In genomic region chr1:132565766-132566165, GRCm38 (mm10) we compare ENCODE assay signal across 14 mouse cellular contexts. TPM values are rescaled to one million over a fixed set of nuclear protein-coding genes. Genes with fewer than 3 reads are reported as not detected.
A peak's percentile ranks its signal among the peaks of the same experiment; 100 is the strongest.
DNase-seq lines count a peak whose midpoint lies in the region; ATAC-seq and TF ChIP-seq lines count a peak whose summit lies in the region.
"Had no signal": no experiment of that assay in that cellular context is flagged by ENCODE, and none has a peak within 500 bp of the region (broad histone marks: within the 10 kb centered on the region; RNA-seq: fewer than 3 reads in every experiment).

No protein-coding gene starts in this region.

- H3K27ac ChIP-seq in lung, embryonic 14.5 days (ENCODE audit: low read depth): no peak overlapping the region
- peak overlapping the region; percentile 14; the same call in 1 of the 2 replicates for H3K27ac ChIP-seq in midbrain, embryonic 16.5 days (ENCODE audit: low read length)
- no peak overlapping the region for H3K27ac ChIP-seq in neural tube, embryonic 15.5 days (replicated peaks)
- H3K27ac ChIP-seq: heart, adult 2 months; lung, embryonic 15.5 days had no signal

- H3K27me3 ChIP-seq in lung, embryonic 14.5 days (ENCODE audit: insufficient read depth, low read length): no peaks in the 10 kb centered on the region
- H3K27me3 ChIP-seq in midbrain, embryonic 16.5 days (ENCODE audit: control insufficient read depth, insufficient read depth, low read depth, low read length): no peaks in the 10 kb centered on the region
- H3K27me3 ChIP-seq in neural tube, embryonic 15.5 days (replicated peaks): no peaks in the 10 kb centered on the region

- peak; percentile 28; the same call in 1 of the 2 replicates for ATAC-seq in frontal cortex, adult (ENCODE audit: low TSS enrichment)
- ATAC-seq in lung, embryonic 14.5 days (ENCODE audit: insufficient read depth): no peak
- ATAC-seq in midbrain, embryonic 16.5 days: no peak
- ATAC-seq in neural tube, embryonic 15.5 days (ENCODE audit: low FRiP score): no peak

- no peak for TF ChIP-seq POLR2A in lung, adult 2 months (IDR thresholded peaks at IDR 0.05; ENCODE audit: borderline replicate concordance, extremely low read depth, low read depth, low read length)

- no peak overlapping the region for H3K9ac ChIP-seq in lung, embryonic 14.5 days
- no peak overlapping the region for H3K9ac ChIP-seq in midbrain, embryonic 16.5 days (ENCODE audit: low read depth, low read length)
- no peak overlapping the region for H3K9ac ChIP-seq in neural tube, embryonic 15.5 days (replicated peaks)
- H3K9ac ChIP-seq: lung, embryonic 15.5 days had no signal

- no peak overlapping the region for H3K4me2 ChIP-seq in lung, embryonic 14.5 days
- H3K4me2 ChIP-seq in midbrain, embryonic 16.5 days (ENCODE audit: low read length): no peak overlapping the region
- H3K4me2 ChIP-seq in neural tube, embryonic 15.5 days: no peak overlapping the region
- H3K4me2 ChIP-seq: lung, embryonic 15.5 days had no signal

- H3K9me3 ChIP-seq in lung, embryonic 14.5 days (ENCODE audit: low read depth, low read length): no peaks in the 10 kb centered on the region
- H3K9me3 ChIP-seq in midbrain, embryonic 16.5 days (replicated peaks; ENCODE audit: control insufficient read depth, low read length, poor library complexity, severe bottlenecking): no peaks in the 10 kb centered on the region
- no peaks in the 10 kb centered on the region for H3K9me3 ChIP-seq in neural tube, embryonic 15.5 days (replicated peaks)
- H3K9me3 ChIP-seq: lung, embryonic 15.5 days had no signal

- no peak for DNase-seq in frontal cortex, postnatal 10 days (ENCODE audit: low spot score in 2 of 2)
- peak; percentile 18 for DNase-seq in lung, embryonic 14.5 days
- no peak for DNase-seq in lung, adult 2 months
- DNase-seq in brain, adult 2 months (ENCODE audit: low read depth, low spot score): peak; percentile 71
- DNase-seq: gastrocnemius, postnatal 10 days; heart, adult 2 months; kidney, adult 9 months; kidney, postnatal 4 days; left cerebral cortex, postnatal 4 days; right cerebral cortex, postnatal 25 days had no signal

- no peak for TF ChIP-seq CTCF in lung, embryonic 14.5 days (IDR thresholded peaks at IDR 0.05; ENCODE audit: low read depth)
- no peak for TF ChIP-seq CTCF in lung, adult 2 months (IDR thresholded peaks at IDR 0.05; ENCODE audit: insufficient read depth, low read length)

- H3K4me3 ChIP-seq in lung, embryonic 14.5 days (ENCODE audit: low read depth, low read length): no peak overlapping the region
- no peak overlapping the region for H3K4me3 ChIP-seq in lung, adult 2 months (replicated peaks; ENCODE audit: extremely low read depth, low read depth, low read length)
- no peak overlapping the region for H3K4me3 ChIP-seq in midbrain, embryonic 16.5 days (ENCODE audit: low read depth, low read length)
- no peak overlapping the region for H3K4me3 ChIP-seq in neural tube, embryonic 15.5 days (replicated peaks)
- H3K4me3 ChIP-seq: heart, adult 2 months; lung, embryonic 15.5 days had no signal

- H3K36me3 ChIP-seq in lung, embryonic 14.5 days (ENCODE audit: insufficient read depth): no peaks in the 10 kb centered on the region
- H3K36me3 ChIP-seq in midbrain, embryonic 16.5 days (ENCODE audit: control insufficient read depth, insufficient read depth, low read length): 0 out of 2 replicates have a peak, but pooled peaks cover 4% of the 10 kb centered on the region
- no peaks in the 10 kb centered on the region; the same call in 1 of the 2 replicates for H3K36me3 ChIP-seq in neural tube, embryonic 15.5 days
- H3K36me3 ChIP-seq: lung, embryonic 15.5 days had no signal

- no peaks in the 10 kb centered on the region for H3K4me1 ChIP-seq in lung, embryonic 14.5 days (ENCODE audit: insufficient read depth)
- no peaks in the 10 kb centered on the region for H3K4me1 ChIP-seq in lung, adult 2 months (ENCODE audit: control insufficient read depth, insufficient read depth, low read length)
- H3K4me1 ChIP-seq in midbrain, embryonic 16.5 days (ENCODE audit: control insufficient read depth, insufficient read depth, low read length): peaks cover 15% of the 10 kb centered on the region
- peaks cover 26% of the 10 kb centered on the region for H3K4me1 ChIP-seq in neural tube, embryonic 15.5 days

- WGBS in lung, embryonic 14.5 days: 36% methylated on average over 7 of the region's 7 CpGs
- 40% methylated on average over 7 of the region's 7 CpGs for WGBS in lung, adult 2 months
- 69% methylated on average over 7 of the region's 7 CpGs for WGBS in midbrain, embryonic 16.5 days
- 73% methylated on average over 7 of the region's 7 CpGs for WGBS in neural tube, embryonic 15.5 days

RNA-seq across cellular contexts. Expression of gene Cntn2, which starts 22.7 kb away (rescaled TPM):
- 0.65 and 0.72 TPM in 2 replicates for polyA plus RNA-seq in lung, embryonic 14.5 days (2014; fragmentation: Nextera tagmentation; extraction: Ambion mirVana)
- polyA plus RNA-seq in lung, adult 2 months (2012; rRNA removed): 0.07 and 0.11 TPM in 2 replicates
- 28.2 and 34.6 TPM in 2 replicates for polyA plus RNA-seq in midbrain, embryonic 16.5 days (2015; fragmentation: Nextera tagmentation; extraction: Ambion mirVana)
- 17.7 and 22.1 TPM in 2 replicates for polyA plus RNA-seq in neural tube, embryonic 15.5 days (2015; fragmentation: Nextera tagmentation; extraction: Ambion mirVana)

RNA-seq across cellular contexts. Expression of gene Tmem81, which starts 59.7 kb away (rescaled TPM):
- 1.3 and 2.7 TPM in 2 replicates for polyA plus RNA-seq in lung, embryonic 14.5 days (2014; fragmentation: Nextera tagmentation; extraction: Ambion mirVana)
- polyA plus RNA-seq in lung, adult 2 months (2012; rRNA removed): 2.4 and 3.5 TPM in 2 replicates
- polyA plus RNA-seq in midbrain, embryonic 16.5 days (2015; fragmentation: Nextera tagmentation; extraction: Ambion mirVana): 0.81 and 1.3 TPM in 2 replicates
- 0.70 and 0.73 TPM in 2 replicates for polyA plus RNA-seq in neural tube, embryonic 15.5 days (2015; fragmentation: Nextera tagmentation; extraction: Ambion mirVana)

Comparison
In these comparisons a context has a peak if more than half of its experiments do, and no peak if none do; other contexts are left out.
1. DNase-seq: peak in lung, embryonic 14.5 days (single experiment) and brain, adult 2 months (single experiment); none in frontal cortex, postnatal 10 days (0 of 2) and lung, adult 2 months (single experiment).
2. RNA of gene Cntn2, which starts 22.7 kb away (polyA plus RNA-seq): 28.2 to 34.6 TPM in midbrain, embryonic 16.5 days and 17.7 to 22.1 TPM in neural tube, embryonic 15.5 days; 0.65 to 0.72 TPM in lung, embryonic 14.5 days and 0.07 to 0.11 TPM in lung, adult 2 months; every median in the first group is over 10 times any median in the second.